Mouse (Mus musculus) heart, postnatal 4 days (tissue): ENCODE measurements around the gene Lipo1. TPM values are rescaled to one million over a fixed set of nuclear protein-coding genes. Genes with fewer than 3 reads are reported as not detected.
A peak's percentile ranks its signal among the peaks of the same experiment; 100 is the strongest.
"Not testable (repeated sequence)": the region's sequence is repeated elsewhere in the genome, so short reads cannot be mapped to it uniquely, and the experiment has no call there.

Experiments used
- DNase-seq: peaks from one replicate; pipeline ENCODE4 v3.0.0; 2021
- total RNA-seq, 2 experiments: library from RNA; stranded (reverse); gene quantifications; 2 replicates each; pipeline ENCODE4 v1.2.3; 2021

Lipo1 gene
- total RNA-seq = not detected

GRCm38 (mm10) chr19:33787359-33787758 lies at the start of gene Lipo1:
Gene Lipo1 (minus strand): TSS chr19:33787459.
- not testable (repeated sequence) for DNase-seq

GRCm38 (mm10) chr19:33786576-33787277 lies 532 bp downstream of the Lipo1 start:
- DNase-seq = no peak

- peak; percentile 49 for DNase-seq
These were observed 25.8 kb downstream of the Lipo1 start, which contains the start of gene Lipo3 for GRCm38 (mm10) chr19:33761287-33762086. Gene Lipo3 (minus strand): TSS chr19:33761951.

- DNase-seq = not testable (repeated sequence)
These were observed 36.0 kb downstream of the Lipo1 start, which contains the start of gene Lipo2 for GRCm38 (mm10) chr19:33751259-33751658. Gene Lipo2 (minus strand): TSS chr19:33751359.

Other genes with a start within 250 kb of the Lipo1 start
- gene Gm8978, start 162.2 kb downstream of the Lipo1 start, total RNA-seq = not detected
- gene Lipo2, start 36.1 kb downstream of the Lipo1 start, total RNA-seq = under 1 TPM; 0.26 to 0.47 TPM
- gene Lipo3, start 25.5 kb downstream of the Lipo1 start, total RNA-seq = 10 to 100 TPM; 11.5 to 11.9 TPM
- not detected for gene Lipf, start 173.7 kb upstream of the Lipo1 start, total RNA-seq
- not detected for gene Lipk, start 220.8 kb upstream of the Lipo1 start, total RNA-seq